Mouse (Mus musculus) megakaryocyte progenitor cell, adult 5-6 weeks (primary cell): Measurements from ENCODE around the gene Klf13. TPM values are rescaled to one million over a fixed set of nuclear protein-coding genes. Genes with fewer than 3 reads are reported as not detected.
A peak's percentile ranks its signal among the peaks of the same experiment; 100 is the strongest.

ENCODE experiments used
- ATAC-seq: replicated peaks from 2 replicates; pipeline ENCODE4 v1.8.0; 2016; ENCODE audit warnings: mild to moderate bottlenecking, moderate TSS enrichment, inconsistent platforms; ENCODE audit not compliant: poor library complexity
- total RNA-seq, 2 experiments: library from RNA; stranded (forward) in 1 of 2; stranded (reverse) in 1 of 2; fragments of 157-497, 149-512 nt in 1 of 2; fragments of 200-1000 nt in 1 of 2; gene quantifications; 2 replicates each; pipeline versions ENCODE4 v1.2.3 to v1.2.4; 2015 to 2017

Klf13 gene
- total RNA-seq (2015) (37.6 and 46.3 TPM in 2 replicates), total RNA-seq (2017) (16.9 and 24.3 TPM in 2 replicates)

GRCm38 (mm10) chr7:63938914-63939396, at the start of gene Klf13:
TSS of gene Klf13 (minus strand) at chr7:63938915.
- peak; percentile 51 for ATAC-seq

- no peak for ATAC-seq
Observed at GRCm38 (mm10) chr7:63988391-63988790, 49.7 kb upstream of the Klf13 start.

- ATAC-seq, result no peak
Observed at GRCm38 (mm10) chr7:63986407-63987182, 47.9 kb upstream of the Klf13 start.

- ATAC-seq, result no peak
Observed at GRCm38 (mm10) chr7:63985696-63986406, 47.1 kb upstream of the Klf13 start.

DNA sequence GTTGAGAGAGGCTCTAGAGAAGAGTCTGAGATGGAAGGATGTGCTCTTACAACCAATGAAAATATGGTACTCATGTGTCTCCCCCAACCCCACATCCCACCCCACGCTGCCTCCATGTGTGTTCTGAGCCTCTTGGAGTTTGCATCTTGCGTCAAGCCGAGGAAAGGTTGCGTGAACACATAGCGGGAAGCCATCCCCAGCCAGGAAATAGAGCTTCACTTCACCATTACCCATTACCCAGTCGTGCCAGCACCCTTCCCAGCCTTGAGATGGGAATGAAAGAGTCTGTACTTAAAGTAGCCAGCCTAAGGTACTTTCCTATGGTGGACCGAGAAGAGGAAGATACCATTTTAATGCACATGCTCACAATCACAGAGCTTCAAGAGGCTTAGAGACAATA, 46.6 kb upstream of the Klf13 start:
- no peak for ATAC-seq

DNA sequence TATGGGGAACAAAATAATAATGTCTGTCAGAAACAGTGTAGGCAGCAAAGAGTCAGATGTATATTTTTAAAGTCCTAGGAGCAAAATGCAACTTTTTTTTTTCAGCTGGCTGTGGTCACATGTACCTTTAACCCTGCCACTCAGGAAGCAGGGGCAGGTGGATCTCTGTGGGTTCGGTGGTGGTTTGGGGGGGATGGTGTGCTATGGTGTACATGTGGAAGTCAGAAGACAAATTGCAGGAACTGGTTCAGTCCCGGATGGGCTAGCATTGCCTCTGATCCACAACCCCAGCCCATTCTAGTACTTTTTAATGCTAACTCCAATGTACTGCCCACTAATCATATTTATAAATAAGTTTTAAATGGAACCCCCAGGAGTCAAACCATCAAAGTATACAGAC, 45.6 kb upstream of the Klf13 start:
- ATAC-seq, result peak; percentile 56

- ATAC-seq, result no peak
Observed at GRCm38 (mm10) chr7:63977631-63978030, 38.9 kb upstream of the Klf13 start.

DNA sequence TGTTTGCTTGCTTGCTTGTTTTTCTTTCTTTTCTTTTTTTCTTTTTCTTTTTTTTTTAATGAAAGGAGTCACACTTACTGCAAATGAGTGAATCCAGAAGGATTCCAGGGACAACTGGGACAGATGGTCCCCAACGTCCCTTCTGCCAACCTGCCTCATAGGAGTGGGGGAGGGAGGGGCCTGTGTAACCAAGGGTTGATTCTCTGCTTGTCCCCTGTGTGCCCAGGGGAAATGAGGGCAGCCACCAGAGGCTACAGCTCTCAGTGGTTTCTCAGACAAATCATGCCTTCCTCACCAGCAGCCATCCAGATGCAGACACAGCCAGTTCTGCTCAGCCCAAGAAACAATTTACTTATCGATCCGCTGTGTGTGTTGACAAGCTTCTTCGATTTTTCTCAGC, 32.3 kb upstream of the Klf13 start:
- no peak for ATAC-seq

- ATAC-seq, result no peak
Observed at GRCm38 (mm10) chr7:63969941-63970340, 31.2 kb upstream of the Klf13 start.

DNA sequence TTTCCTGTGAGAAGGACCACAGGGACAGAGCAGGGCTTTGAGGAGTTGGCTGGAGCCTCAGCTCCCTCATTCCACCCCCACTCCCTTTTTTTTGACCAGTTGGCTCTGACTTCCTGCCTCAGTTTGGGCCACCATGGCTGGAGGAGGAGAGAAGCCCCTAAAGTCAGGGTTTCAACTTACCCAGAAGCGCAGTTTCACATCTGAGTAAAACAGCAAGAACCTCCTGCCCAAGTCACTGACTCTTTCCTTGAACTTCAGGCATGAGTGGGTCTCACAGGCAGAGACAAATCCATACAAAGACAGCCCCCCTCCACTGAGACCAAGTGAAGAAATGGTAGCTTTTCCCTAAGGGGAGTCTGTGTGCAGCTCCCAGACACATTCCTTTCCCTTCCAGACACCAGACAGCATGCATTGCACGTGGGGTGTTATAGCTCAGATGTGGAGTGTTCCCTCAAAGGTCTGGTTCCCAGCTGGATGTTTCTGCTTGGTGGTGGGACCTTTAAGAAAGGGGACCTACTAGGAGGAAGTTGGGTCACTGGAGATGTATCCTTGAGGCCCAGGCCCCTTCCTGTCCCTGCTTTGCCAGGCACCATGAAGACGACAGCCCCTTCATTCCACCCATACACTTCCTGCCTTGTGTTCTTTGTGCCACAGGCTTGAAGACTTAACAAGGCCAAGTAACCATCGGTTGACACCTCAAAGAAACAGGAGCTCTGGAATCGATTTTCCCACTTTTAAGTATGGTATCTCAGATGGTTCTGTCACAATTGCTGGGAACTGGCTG, 27.1 kb upstream of the Klf13 start:
- ATAC-seq, result peak; percentile 66

GRCm38 (mm10) chr7:63965135-63965534, 26.4 kb upstream of the Klf13 start:
- ATAC-seq, result peak; percentile 79

DNA sequence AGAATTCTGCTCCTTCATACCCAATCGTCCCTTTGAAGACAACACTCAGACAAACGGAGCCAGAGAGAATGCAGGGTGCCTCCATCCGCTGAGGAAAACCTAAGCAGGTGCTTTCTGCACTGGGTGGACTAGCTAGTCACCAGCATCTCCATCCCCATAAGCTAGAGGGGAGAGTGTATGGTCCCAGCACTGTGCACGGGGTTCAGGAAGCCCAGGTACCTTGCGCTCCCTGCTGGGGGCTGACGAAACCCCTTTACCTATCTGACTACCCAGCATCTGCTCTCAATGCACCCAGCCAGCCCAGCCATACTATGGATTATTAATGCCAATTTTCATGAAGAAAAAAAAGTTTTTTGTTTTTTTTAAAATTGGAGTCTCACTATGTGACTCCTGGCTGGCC, 25.4 kb upstream of the Klf13 start:
- ATAC-seq, result no peak

- ATAC-seq, result no peak
Observed at GRCm38 (mm10) chr7:63963632-63964031, 24.9 kb upstream of the Klf13 start.

DNA sequence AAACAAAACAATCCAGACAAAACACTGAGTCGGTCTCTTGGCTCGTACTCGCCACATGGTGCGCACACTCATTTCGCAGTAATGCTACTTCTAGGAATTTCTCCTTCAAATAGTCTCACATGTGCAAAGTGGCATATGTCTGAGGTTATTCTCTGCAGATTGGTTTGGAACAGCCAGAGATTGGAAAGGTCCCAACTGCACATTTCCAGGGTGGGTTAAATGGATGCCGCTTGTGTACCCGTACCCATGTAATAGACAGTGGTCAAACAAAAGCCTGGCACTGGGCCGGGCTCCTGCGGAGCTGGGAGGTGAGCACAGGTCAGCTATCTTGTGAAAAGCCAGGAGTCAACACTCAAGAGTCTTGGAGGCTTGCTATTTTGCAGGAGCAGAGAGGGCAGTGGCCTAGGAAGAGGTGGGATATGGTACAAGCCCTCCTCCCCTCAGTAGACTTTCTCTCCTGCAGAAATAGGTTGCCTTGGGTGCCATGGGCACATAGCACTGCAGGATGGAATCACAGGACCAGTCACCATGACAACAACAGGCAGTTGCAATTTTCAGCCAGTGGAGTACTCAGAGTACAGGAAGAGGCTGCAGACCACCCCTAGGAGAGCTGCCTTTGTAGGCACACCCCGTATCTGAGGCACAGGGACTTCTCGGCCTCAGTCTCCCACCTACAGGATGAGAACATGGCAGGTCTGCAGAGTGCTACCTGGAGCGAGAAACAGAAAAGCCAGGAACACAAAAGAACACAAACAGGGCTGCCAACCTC, 19.3 kb upstream of the Klf13 start:
- no peak for ATAC-seq

DNA sequence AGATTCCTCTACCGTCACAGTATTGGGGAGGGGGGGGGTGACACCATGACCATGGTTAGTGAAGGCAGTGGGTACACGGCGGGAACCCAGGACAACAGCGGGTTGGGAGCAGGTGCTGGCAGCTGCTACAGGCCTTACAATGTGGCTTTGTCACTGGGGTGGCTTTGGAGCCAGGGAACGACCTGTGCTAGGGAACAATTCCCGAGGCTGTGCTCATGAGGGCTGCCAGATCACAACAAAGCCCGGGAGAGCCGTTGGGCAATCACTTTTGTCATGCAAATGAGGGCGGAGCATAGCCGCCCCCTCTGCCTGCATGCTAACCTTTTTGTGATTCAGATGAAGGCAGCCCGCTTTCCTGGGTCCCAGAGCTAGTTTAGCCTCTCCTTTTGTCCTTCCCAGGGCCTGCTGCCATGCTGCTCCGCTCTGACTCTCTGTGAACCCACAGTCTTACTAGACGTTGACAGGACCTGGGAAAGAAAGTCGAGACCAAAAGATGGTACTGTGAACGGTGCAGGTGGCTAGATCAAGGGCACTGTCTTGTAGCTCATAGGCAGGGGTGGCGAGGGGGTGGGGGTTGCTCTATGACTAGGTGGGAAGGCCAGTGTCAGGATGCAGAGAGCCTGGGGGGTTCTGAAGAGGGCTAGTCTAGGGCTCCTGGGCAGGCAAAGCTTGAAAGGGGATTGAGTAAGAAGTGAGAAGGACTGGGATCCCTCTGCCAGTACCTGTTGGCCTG, 18.4 kb upstream of the Klf13 start:
- no peak for ATAC-seq

DNA sequence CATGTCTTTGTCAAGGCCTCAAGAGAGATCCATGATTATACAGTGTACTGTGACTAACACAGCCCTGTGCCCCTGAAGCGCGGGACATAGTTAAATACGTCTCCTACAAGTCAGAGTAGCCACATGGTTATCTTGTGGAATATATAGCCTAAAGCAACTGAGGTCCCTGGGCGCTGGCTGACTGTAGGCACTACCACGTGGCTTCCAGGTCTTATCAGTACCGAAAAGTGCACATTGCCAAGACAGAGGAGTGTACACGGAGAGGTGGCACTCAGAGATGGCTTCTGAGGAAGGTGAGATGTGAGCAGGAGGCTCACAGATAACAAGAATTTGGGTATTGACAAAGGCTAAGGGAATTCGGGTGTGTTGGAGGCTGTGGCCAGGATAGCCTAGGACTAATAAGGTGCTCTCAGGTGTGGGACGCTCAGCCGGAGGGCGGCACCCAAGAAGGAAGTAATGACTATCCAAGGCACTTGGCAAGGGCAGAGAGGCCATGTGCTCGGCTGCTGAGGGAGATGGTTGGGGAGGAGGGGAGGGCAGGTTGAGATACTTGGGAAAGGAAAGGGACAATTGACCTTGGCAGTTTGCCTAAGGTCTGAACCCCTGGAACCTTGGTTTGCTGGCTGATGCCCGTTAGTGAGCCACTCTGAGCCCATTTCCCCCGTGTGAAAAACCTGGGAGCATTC, 17.6 kb upstream of the Klf13 start:
- ATAC-seq, result peak; percentile 87

GRCm38 (mm10) chr7:63955440-63955839, 16.7 kb upstream of the Klf13 start:
- ATAC-seq, result no peak

- ATAC-seq, result 0 out of 2 replicates have a peak, but pooled peaks have one; percentile 21
Observed at GRCm38 (mm10) chr7:63952077-63952898, 13.6 kb upstream of the Klf13 start.
